Mouse (Mus musculus) kidney, embryonic 16.5 days (tissue): ENCODE data around the gene Slc35f1. TPM values are rescaled to one million over a fixed set of nuclear protein-coding genes. Genes with fewer than 3 reads are reported as not detected.

Experiments
- ATAC-seq: fragments of 200-750 bp; cut with Nextera tagmentation; 2 replicates; pipeline ENCODE4 v1.8.0; 2017; ENCODE audit warnings: moderate TSS enrichment; ENCODE audit not compliant: low FRiP score, low TSS enrichment
- H3K27ac ChIP-seq: fragments of 300-500 bp; sonication (generic); 2 replicates; pipeline ENCODE4 v1.5.1; 2014; ENCODE audit warnings: low read length
- H3K27me3 ChIP-seq: fragments of 300-500 bp; sonication (generic); 2 replicates; pipeline ENCODE4 v1.6.1; 2014; ENCODE audit warnings: low read length, control low read depth, mixed read lengths; ENCODE audit not compliant: insufficient read depth
- H3K36me3 ChIP-seq: fragments of 300-500 bp; sonication (generic); 2 replicates; pipeline ENCODE4 v1.6.1; 2014; ENCODE audit warnings: low read length, control low read depth, mixed read lengths; ENCODE audit not compliant: insufficient read depth
- H3K4me1 ChIP-seq: fragments of 300-500 bp; sonication (generic); 2 replicates; pipeline ENCODE4 v1.6.1; 2014; ENCODE audit warnings: low read length, control low read depth, mixed read lengths; ENCODE audit not compliant: insufficient read depth
- H3K4me2 ChIP-seq: fragments of 300-500 bp; sonication (generic); replicated peaks from 2 replicates; pipeline ENCODE4 v1.6.1; 2014; ENCODE audit warnings: low read depth, low read length
- H3K4me3 ChIP-seq: fragments of 300-500 bp; sonication (generic); 2 replicates; pipeline ENCODE4 v1.5.1; 2014; ENCODE audit warnings: mild to moderate bottlenecking, low read length
- H3K9ac ChIP-seq: fragments of 300-500 bp; sonication (generic); replicated peaks from 2 replicates; pipeline ENCODE4 v1.6.1; 2014; ENCODE audit warnings: low read length
- H3K9me3 ChIP-seq: fragments of 300-500 bp; sonication (generic); 2 replicates; pipeline ENCODE4 v1.6.1; 2016; ENCODE audit warnings: low read length, control low read depth
- WGBS: fragments of 180-500 bp; shearing (Covaris S2); extraction: QIAGEN DNeasy Blood & Tissue Kit; methylation state at CpG from one replicate; pipeline ENCODE4 v1.1.7; 2014; 5-methylcytosine and 5-hydroxymethylcytosine counted together
- polyA plus RNA-seq: library from polyadenylated mRNA; unstranded; fragments of >200 nt; fragmentation: Nextera tagmentation; extraction: Ambion mirVana; gene quantifications from 2 replicates; pipeline ENCODE4 v1.2.1, GENCODE M21; 2015

The Slc35f1 gene
- polyA plus RNA-seq, 1 experiment from 2014 or later, result 4.2 TPM

DNA sequence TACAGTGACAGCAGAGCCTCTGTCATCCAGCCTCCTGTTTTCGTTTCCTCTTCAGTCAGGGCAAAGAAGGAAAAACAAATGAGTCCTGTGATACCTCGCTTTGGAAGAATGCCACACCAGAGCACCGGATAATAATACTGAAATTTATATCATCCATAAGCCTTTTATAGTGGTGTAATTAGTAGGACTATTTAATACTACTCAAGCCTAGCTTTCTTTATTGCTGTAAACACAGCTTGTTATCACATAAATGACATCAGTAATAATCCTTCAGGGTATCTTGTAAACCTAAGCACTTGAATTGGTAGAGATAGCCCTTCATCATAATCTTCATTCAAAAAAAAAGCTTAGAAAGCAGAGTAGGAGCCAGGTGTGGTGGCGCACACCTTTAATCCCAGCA is 266.4 kb downstream of the Slc35f1 start:
- Histone ChIP-seq H3K4me1 (no peaks in the 10 kb centered on the region), H3K27me3 (no peaks in the 10 kb centered on the region), H3K27ac (no peak overlapping the region), H3K9ac (no peak overlapping the region), H3K9me3 (no peaks in the 10 kb centered on the region), H3K36me3 (no peaks in the 10 kb centered on the region), H3K4me3 (no peak overlapping the region), H3K4me2 (no peak overlapping the region)
- 44% methylated on average over 4 of the region's 4 CpGs for WGBS
- ATAC-seq, result no peak

DNA sequence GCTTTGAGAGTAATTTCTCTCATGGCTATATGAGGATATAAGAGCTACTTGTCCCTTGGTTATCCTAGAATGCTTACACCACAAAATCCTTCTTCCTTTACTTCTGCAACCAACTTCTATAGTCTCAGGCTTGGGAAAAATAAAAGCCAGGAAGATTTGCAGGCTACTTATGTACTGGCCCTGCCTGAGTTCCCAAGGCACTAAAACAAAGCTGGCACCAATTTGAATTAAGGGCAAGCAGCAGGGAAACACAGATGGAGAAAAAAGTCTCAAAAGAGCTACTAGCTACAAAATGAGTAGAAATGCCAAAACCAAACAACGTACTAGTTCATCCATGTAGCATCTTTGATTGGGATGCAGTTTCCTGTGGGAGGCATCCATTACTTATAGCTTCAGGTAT is 288.9 kb downstream of the Slc35f1 start:
- no peak overlapping the region for H3K4me2 ChIP-seq
- WGBS, result 91% methylated on average over 1 of the region's 1 CpGs
- ATAC-seq, result no peak

DNA sequence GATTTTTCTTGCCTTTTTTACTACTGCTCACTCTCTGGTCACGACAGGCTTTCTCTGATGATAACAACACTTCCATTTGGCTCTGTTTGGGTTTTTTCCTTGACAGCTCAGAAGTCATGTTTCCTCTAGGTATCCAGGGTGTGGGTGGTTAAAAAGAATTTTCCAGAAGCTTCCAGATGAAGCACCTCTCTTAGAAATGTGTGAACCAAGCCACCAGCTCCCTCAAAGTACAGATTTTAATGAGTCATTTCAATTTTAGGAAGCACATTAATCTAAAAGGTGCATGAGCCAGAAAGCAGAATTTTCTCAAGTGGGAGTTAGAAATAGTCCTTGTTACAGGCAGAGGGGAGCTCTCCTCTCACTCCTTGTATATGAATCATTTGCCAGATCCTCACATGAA is 292.5 kb downstream of the Slc35f1 start:
- Histone ChIP-seq H3K9ac (no peak overlapping the region), H3K27me3 (no peaks in the 10 kb centered on the region), H3K4me3 (no peak overlapping the region), H3K4me2 (no peak overlapping the region), H3K9me3 (no peaks in the 10 kb centered on the region), H3K36me3 (no peaks in the 10 kb centered on the region), H3K4me1 (no peaks in the 10 kb centered on the region), H3K27ac (no peak overlapping the region)
- WGBS, result 29% methylated on average over 1 of the region's 1 CpGs
- no peak for ATAC-seq

More for the DNA sequence above, 288.9 kb downstream of the Slc35f1 start:
- no peaks in the 10 kb centered on the region for H3K36me3 ChIP-seq
- H3K4me1 ChIP-seq, result no peaks in the 10 kb centered on the region
- H3K9me3 ChIP-seq, result no peaks in the 10 kb centered on the region
- no peaks in the 10 kb centered on the region for H3K27me3 ChIP-seq
- H3K9ac ChIP-seq, result no peak overlapping the region
- H3K27ac ChIP-seq, result no peak overlapping the region
- no peak overlapping the region for H3K4me3 ChIP-seq

DNA sequence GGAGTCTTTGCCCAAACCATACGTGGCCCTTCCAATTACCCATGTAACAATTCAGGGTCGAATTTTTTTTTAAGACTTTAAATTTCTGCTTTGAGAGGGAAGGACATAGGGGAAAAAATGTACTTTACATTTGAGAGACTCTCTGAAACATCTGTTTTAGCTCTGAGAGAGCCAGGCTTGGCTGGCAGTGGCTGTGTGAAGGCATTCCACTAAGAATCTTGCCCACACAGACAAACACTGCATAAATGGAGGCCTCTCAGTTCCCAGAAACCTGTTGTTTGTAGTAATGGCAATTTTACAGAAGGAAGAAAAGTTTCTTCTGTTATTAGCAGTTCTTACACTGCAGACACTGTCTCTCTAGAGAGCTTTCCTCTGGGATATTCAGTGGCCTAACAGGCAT is 301.9 kb downstream of the Slc35f1 start:
- Histone ChIP-seq H3K4me3 (no peak overlapping the region), H3K27ac (no peak overlapping the region), H3K27me3 (no peaks in the 10 kb centered on the region), H3K4me1 (no peaks in the 10 kb centered on the region), H3K9me3 (no peaks in the 10 kb centered on the region), H3K36me3 (no peaks in the 10 kb centered on the region), H3K4me2 (no peak overlapping the region), H3K9ac (no peak overlapping the region)
- 74% methylated on average over 2 of the region's 2 CpGs for WGBS
- no peak for ATAC-seq

DNA sequence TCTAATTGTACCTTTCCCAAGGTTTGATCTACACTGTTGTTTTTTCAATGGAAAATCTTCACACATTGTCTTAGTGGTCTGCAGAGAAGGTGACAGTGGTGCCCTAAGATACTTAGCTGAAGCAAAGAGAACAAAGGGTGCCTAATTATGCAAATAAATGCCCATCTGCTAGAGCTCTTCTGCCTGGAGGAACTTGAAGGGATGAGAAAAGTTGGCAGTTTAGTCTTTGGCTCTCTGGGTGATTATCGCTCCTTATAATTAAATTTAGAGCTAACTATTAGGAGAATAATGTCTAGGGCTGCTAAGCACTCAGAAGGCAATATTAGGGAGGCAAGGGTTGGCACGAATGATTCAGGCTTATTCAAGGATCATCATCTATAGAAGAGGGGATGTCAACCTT is 306.6 kb downstream of the Slc35f1 start:
- WGBS, result 74% methylated on average over 2 of the region's 2 CpGs
- H3K27ac ChIP-seq, result no peak overlapping the region
- H3K36me3 ChIP-seq, result no peaks in the 10 kb centered on the region
- H3K9ac ChIP-seq, result no peak overlapping the region
- H3K27me3 ChIP-seq, result no peaks in the 10 kb centered on the region
- H3K4me3 ChIP-seq, result no peak overlapping the region
- H3K9me3 ChIP-seq, result no peaks in the 10 kb centered on the region
- no peak overlapping the region for H3K4me2 ChIP-seq
- no peaks in the 10 kb centered on the region for H3K4me1 ChIP-seq
- ATAC-seq, result no peak

DNA sequence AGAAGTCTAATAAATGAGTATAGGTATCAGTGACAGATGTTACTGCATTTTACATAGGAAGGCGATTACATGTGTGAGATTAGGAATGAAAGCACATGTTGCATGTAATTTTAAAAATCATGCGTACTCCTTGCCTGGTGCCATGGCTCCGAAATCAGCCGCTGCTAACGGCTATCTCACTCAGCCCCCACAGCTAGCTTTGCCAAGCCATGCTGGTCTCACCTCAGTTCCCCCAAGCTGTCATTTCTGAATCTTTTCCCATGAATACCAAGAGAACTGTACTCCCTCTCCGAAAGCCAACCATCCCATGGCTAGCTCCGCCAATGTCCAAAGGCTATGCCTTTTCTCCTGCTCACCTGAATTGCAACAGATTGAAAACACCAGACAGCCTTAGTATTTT is 310.8 kb downstream of the Slc35f1 start:
- Histone ChIP-seq H3K4me2 (no peak overlapping the region), H3K27ac (no peak overlapping the region), H3K36me3 (no peaks in the 10 kb centered on the region), H3K9ac (no peak overlapping the region), H3K9me3 (no peaks in the 10 kb centered on the region), H3K4me3 (no peak overlapping the region), H3K27me3 (no peaks in the 10 kb centered on the region), H3K4me1 (no peaks in the 10 kb centered on the region)
- no peak for ATAC-seq
- WGBS, result 94% methylated on average over 7 of the region's 7 CpGs

DNA sequence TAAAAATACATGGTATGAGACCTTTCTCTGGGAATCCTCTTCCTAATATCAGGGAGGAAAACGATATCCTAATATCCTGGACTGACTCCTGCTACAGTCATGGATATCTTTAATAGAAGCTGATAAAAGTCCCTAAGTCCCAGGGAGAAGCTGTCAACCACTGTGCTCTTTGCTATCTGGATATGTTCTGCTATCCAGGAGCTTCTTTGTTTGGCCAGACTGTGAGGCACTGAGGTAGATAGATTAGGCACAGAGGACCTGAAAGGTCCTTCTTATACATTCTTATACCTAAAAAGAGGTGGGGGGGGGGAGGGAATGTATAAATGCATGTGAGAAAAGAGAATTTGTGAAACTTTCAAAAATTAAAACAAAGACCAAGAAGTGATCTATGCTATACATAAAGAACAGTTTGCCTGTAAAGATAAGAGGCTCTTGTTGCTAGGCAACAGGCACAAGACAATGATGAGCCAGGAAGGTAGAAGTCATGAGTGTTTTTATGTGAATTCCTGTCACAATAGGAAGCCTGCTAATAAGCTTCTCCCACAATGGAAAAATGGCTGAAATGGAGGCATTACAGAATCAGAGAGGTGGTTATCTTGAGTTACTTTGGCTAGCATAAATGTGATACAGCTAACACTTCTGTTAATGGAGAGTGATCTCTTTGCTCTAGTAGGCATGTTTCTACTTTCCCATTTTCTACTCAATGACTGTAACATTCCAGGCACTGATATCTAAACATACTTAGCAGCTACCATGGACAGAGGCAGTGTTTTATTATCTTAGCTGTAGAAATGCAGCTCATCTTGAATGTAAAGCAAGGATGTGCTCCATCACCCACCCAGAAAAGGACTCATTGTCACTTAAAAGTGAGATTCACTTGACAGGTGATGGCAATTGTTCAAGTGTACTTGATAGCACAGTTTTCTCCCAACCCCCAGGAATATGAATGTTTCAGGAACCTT is 316.2 kb downstream of the Slc35f1 start:
- WGBS, result 83% methylated on average over 1 of the region's 1 CpGs

DNA sequence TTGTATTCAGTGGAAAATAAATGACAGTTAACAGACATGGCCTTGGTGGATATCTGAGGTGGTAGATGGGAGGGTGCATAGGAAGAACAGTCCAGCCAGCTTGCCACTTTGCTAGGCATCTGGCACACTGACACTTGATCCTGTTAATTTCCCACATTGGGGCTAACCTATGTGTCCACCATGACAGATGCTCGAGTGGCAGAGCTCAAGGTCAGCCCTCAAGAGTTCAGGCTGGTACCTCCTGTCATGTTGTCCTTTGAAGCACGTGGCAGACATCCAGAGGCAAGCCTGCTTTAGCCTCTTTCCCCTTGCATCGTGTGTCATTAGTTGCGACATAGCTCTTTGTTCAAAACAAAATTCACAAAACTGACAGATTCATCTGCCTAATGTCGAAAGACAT is 323.5 kb downstream of the Slc35f1 start:
- no peaks in the 10 kb centered on the region for H3K27me3 ChIP-seq
- ATAC-seq, result no peak
- WGBS, result 60% methylated on average over 5 of the region's 5 CpGs
- H3K9ac ChIP-seq, result no peak overlapping the region
- no peak overlapping the region for H3K4me2 ChIP-seq
- no peak overlapping the region for H3K4me3 ChIP-seq
- H3K36me3 ChIP-seq, result no peaks in the 10 kb centered on the region
- no peaks in the 10 kb centered on the region for H3K9me3 ChIP-seq
- H3K4me1 ChIP-seq, result no peaks in the 10 kb centered on the region
- H3K27ac ChIP-seq, result no peak overlapping the region

More for the DNA sequence above, 316.2 kb downstream of the Slc35f1 start:
- ATAC-seq, result no peak
- H3K9me3 ChIP-seq, result no peaks in the 10 kb centered on the region
- no peak overlapping the region for H3K4me2 ChIP-seq
- H3K27me3 ChIP-seq, result no peaks in the 10 kb centered on the region
- no peak overlapping the region for H3K27ac ChIP-seq
- no peak overlapping the region for H3K9ac ChIP-seq
- no peaks in the 10 kb centered on the region for H3K4me1 ChIP-seq
- H3K36me3 ChIP-seq, result no peaks in the 10 kb centered on the region
- no peak overlapping the region for H3K4me3 ChIP-seq

DNA sequence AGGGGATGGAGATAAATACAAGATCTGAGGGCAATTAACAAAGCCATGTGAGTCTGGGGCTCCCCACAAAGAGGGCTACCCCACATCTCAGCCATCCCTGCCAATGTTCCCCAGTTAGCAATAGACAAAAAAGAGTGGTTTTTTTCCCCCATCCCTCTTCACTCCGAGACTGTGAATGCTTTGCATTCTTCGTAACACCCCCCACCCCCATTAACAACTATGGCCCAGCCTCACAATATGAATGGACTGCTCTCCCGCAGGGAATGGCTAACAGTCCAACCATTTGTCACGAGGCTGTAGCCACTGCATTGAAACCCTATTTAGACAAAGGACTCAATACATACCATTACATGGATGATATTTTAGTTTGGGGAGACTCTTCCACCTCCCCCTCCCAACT is 338.1 kb downstream of the Slc35f1 start:
- no peak overlapping the region for H3K9ac ChIP-seq
- H3K27me3 ChIP-seq, result no peaks in the 10 kb centered on the region
- H3K36me3 ChIP-seq, result no peaks in the 10 kb centered on the region
- 49% methylated on average over 4 of the region's 4 CpGs for WGBS
- no peaks in the 10 kb centered on the region for H3K4me1 ChIP-seq
- H3K27ac ChIP-seq, result no peak overlapping the region
- H3K4me3 ChIP-seq, result no peak overlapping the region
- no peaks in the 10 kb centered on the region for H3K9me3 ChIP-seq
- ATAC-seq, result no peak
- no peak overlapping the region for H3K4me2 ChIP-seq

DNA sequence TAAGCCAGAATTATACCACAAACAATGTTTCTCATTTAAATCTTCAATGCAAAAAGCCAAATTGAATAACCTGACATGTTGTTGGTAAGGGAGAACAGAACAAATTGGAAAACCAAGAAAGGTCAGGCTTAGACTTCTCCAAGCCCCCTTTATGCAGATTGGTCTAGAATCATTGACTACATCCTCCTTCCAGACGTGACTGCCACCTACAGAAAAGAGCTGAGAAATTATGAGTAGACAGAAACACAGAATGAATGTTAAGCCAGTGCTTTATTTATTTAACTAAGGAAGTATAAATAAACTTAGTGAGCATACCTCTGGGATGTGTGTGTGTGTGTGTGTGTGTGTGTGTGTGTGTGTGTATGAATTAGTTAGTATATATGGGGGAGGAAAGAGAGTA is 344.9 kb downstream of the Slc35f1 start:
- Histone ChIP-seq H3K9ac (no peak overlapping the region), H3K4me1 (no peaks in the 10 kb centered on the region), H3K4me2 (no peak overlapping the region), H3K36me3 (no peaks in the 10 kb centered on the region), H3K4me3 (no peak overlapping the region), H3K27ac (no peak overlapping the region), H3K9me3 (no peaks in the 10 kb centered on the region), H3K27me3 (no peaks in the 10 kb centered on the region)
- no peak for ATAC-seq
- 41% methylated on average over 1 of the region's 1 CpGs for WGBS
